Mouse (Mus musculus) liver, postnatal 0 days (tissue): ENCODE data around the gene Slc24a3. TPM values are rescaled to one million over a fixed set of nuclear protein-coding genes. Genes with fewer than 3 reads are reported as not detected.

ENCODE experiments used
- ATAC-seq: fragments of 200-750 bp; cut with Nextera tagmentation; 2 replicates; pipeline ENCODE4 v1.8.0; 2017; ENCODE audit warnings: mild to moderate bottlenecking, moderate library complexity
- DNase-seq: peaks from one replicate; pipeline ENCODE4 v3.0.0-alpha.2; 2016
- H3K27ac ChIP-seq: fragments of 300-500 bp; sonication (generic); 2 replicates; pipeline ENCODE4 v1.5.1; 2014; ENCODE audit warnings: antibody characterized with exemption, moderate library complexity, mild to moderate bottlenecking, low read depth
- H3K27me3 ChIP-seq: fragments of 300-500 bp; sonication (generic); 2 replicates; pipeline ENCODE4 v1.6.1; 2014; ENCODE audit warnings: low read length, control low read depth, mixed read lengths; ENCODE audit not compliant: insufficient read depth
- H3K36me3 ChIP-seq: fragments of 300-500 bp; sonication (generic); replicated peaks from 2 replicates; pipeline ENCODE4 v1.6.1; 2014; ENCODE audit warnings: mild to moderate bottlenecking, control low read depth, low read length, moderate library complexity, mixed read lengths; ENCODE audit not compliant: insufficient read depth
- H3K4me1 ChIP-seq: fragments of 300-500 bp; sonication (generic); 2 replicates; pipeline ENCODE4 v1.6.1; 2014; ENCODE audit warnings: antibody characterized with exemption, mild to moderate bottlenecking, control low read depth; ENCODE audit not compliant: insufficient read depth
- H3K4me2 ChIP-seq: fragments of 300-500 bp; sonication (generic); 2 replicates; pipeline ENCODE4 v1.6.1; 2014; ENCODE audit warnings: low read depth, mild to moderate bottlenecking, low read length, moderate library complexity, mixed read lengths
- H3K4me3 ChIP-seq: fragments of 300-500 bp; sonication (generic); 2 replicates; pipeline ENCODE4 v1.5.1; 2014; ENCODE audit warnings: low read depth, low read length
- H3K9ac ChIP-seq: fragments of 300-500 bp; sonication (generic); replicated peaks from 2 replicates; pipeline ENCODE4 v1.6.1; 2014; ENCODE audit warnings: mild to moderate bottlenecking, moderate library complexity
- H3K9me3 ChIP-seq: fragments of 300-500 bp; sonication (generic); 2 replicates; pipeline ENCODE4 v1.6.1; 2016; ENCODE audit warnings: mild to moderate bottlenecking, control low read depth, low read length, mixed read lengths
- CTCF ChIP-seq: sonication (generic); IDR thresholded peaks from 2 replicates; pipeline ENCODE4 v1.5.1; 2016; ENCODE audit warnings: antibody characterized with exemption, low read depth
- EP300 ChIP-seq: IDR thresholded peaks from 2 replicates; pipeline ENCODE4 v1.6.1; 2016; ENCODE audit warnings: antibody characterized with exemption, low read depth, mild to moderate bottlenecking
- whole genome bisulfite sequencing: fragments of 180-500 bp; shearing (Covaris S2); extraction: QIAGEN DNeasy Blood & Tissue Kit; methylation state at CpG from one replicate; pipeline ENCODE4 v1.1.7; 2014; ENCODE audit not compliant: insufficient replicate concordance; 5-methylcytosine and 5-hydroxymethylcytosine counted together
- polyA plus RNA-seq: library from polyadenylated mRNA; unstranded; fragments of >200 nt; fragmentation: Nextera tagmentation; extraction: Ambion mirVana; gene quantifications from 2 replicates; pipeline ENCODE4 v1.2.1, GENCODE M21; 2015

The Slc24a3 gene
- polyA plus RNA-seq, 1 experiment from 2014 or later = 0.40 TPM

- Histone ChIP-seq H3K27me3 (no peaks in the 10 kb centered on the region), H3K4me3 (no peak overlapping the region), H3K9ac (no peak overlapping the region), H3K4me2 (no peak overlapping the region), H3K36me3 (no peaks in the 10 kb centered on the region), H3K27ac (no peak overlapping the region), H3K4me1 (no peaks in the 10 kb centered on the region), H3K9me3 (no peaks in the 10 kb centered on the region)
- TF ChIP-seq CTCF (no peak), EP300 (no peak)
- no peak for ATAC-seq
- 79% methylated on average over 1 of the region's 1 CpGs for WGBS
- no peak for DNase-seq
Observed at GRCm38 (mm10) chr2:145439755-145440154, 272.2 kb downstream of the Slc24a3 start.

- DNase-seq (no peak), ATAC-seq (no peak)
- WGBS = 55% methylated on average over 8 of the region's 8 CpGs
Observed at GRCm38 (mm10) chr2:145457106-145457747, 289.7 kb downstream of the Slc24a3 start.

GRCm38 (mm10) chr2:145460854-145461423, 293.4 kb downstream of the Slc24a3 start:
- 48% methylated on average over 3 of the region's 3 CpGs for WGBS
- Histone ChIP-seq H3K27me3 (no peaks in the 10 kb centered on the region), H3K9me3 (no peaks in the 10 kb centered on the region), H3K4me1 (no peaks in the 10 kb centered on the region), H3K36me3 (no peaks in the 10 kb centered on the region), H3K9ac (no peak overlapping the region), H3K4me2 (no peak overlapping the region), H3K4me3 (no peak overlapping the region), H3K27ac (no peak overlapping the region)
- DNase-seq (no peak), ATAC-seq (no peak)
- TF ChIP-seq CTCF (no peak), EP300 (no peak)

More at GRCm38 (mm10) chr2:145457106-145457747, 289.7 kb downstream of the Slc24a3 start:
- Histone ChIP-seq H3K27ac (no peak overlapping the region), H3K36me3 (no peaks in the 10 kb centered on the region), H3K4me2 (no peak overlapping the region), H3K4me1 (no peaks in the 10 kb centered on the region), H3K9ac (no peak overlapping the region), H3K27me3 (no peaks in the 10 kb centered on the region), H3K4me3 (no peak overlapping the region), H3K9me3 (no peaks in the 10 kb centered on the region)
- TF ChIP-seq EP300 (no peak), CTCF (peak; percentile 37)

GRCm38 (mm10) chr2:145462253-145462652, 294.7 kb downstream of the Slc24a3 start:
- TF ChIP-seq CTCF (no peak), EP300 (no peak)
- 83% methylated on average over 2 of the region's 2 CpGs for WGBS

GRCm38 (mm10) chr2:145468701-145469325, 301.3 kb downstream of the Slc24a3 start:
- DNase-seq = no peak
- Histone ChIP-seq H3K4me1 (no peaks in the 10 kb centered on the region), H3K36me3 (no peaks in the 10 kb centered on the region), H3K27me3 (no peaks in the 10 kb centered on the region), H3K9ac (no peak overlapping the region), H3K4me3 (no peak overlapping the region), H3K4me2 (no peak overlapping the region), H3K27ac (no peak overlapping the region), H3K9me3 (no peaks in the 10 kb centered on the region)
- ATAC-seq = no peak
- 76% methylated on average over 5 of the region's 5 CpGs for WGBS
- TF ChIP-seq CTCF = no peak
- TF ChIP-seq EP300 = no peak

More at GRCm38 (mm10) chr2:145462253-145462652, 294.7 kb downstream of the Slc24a3 start:
- H3K4me3 ChIP-seq = no peak overlapping the region
- ATAC-seq (no peak), DNase-seq (no peak)
- H3K27ac ChIP-seq = no peak overlapping the region
- H3K27me3 ChIP-seq = no peaks in the 10 kb centered on the region
- H3K4me2 ChIP-seq = no peak overlapping the region
- no peaks in the 10 kb centered on the region for H3K4me1 ChIP-seq
- no peaks in the 10 kb centered on the region for H3K36me3 ChIP-seq
- H3K9me3 ChIP-seq = no peaks in the 10 kb centered on the region
- H3K9ac ChIP-seq = no peak overlapping the region

- ATAC-seq (no peak), DNase-seq (no peak)
- Histone ChIP-seq H3K4me2 (no peak overlapping the region), H3K36me3 (no peaks in the 10 kb centered on the region), H3K27me3 (no peaks in the 10 kb centered on the region), H3K4me1 (no peaks in the 10 kb centered on the region), H3K4me3 (no peak overlapping the region), H3K9me3 (no peaks in the 10 kb centered on the region), H3K9ac (no peak overlapping the region), H3K27ac (no peak overlapping the region)
- no peak for TF ChIP-seq EP300
- 75% methylated on average over 2 of the region's 2 CpGs for whole genome bisulfite sequencing
Observed at GRCm38 (mm10) chr2:145477484-145477883, 309.9 kb downstream of the Slc24a3 start.
